Mouse (Mus musculus): ENCODE results near the gene Hdac1.

Gene Hdac1

DNA sequence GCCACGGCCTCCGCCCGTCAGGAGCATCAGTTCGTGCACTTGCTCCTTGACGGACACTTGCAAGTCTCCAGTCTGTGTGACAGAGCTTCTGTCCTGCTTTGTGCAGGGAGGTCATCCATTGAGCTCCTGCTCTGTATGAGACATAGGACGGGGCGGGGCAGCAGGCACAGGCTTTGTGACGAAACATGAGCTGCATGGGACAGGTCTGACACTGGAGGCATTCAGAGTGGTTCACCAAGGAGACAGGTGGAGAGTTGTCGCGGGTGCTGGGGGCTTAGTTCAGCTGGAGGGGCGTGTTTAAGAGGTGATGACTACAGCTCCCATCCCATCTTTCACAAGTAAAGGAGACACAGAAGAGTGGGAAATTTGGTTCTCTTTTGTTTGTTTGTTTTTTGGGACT is 66.5 kb downstream of the Hdac1 start:
- no peak for DNase-seq (ENCODE audit: low spot score)
